Mouse (Mus musculus): ENCODE results near the gene Lmbr1l. TPM values are rescaled to one million over a fixed set of nuclear protein-coding genes. Genes with fewer than 3 reads are reported as not detected.
A peak's percentile ranks its signal among the peaks of the same experiment; 100 is the strongest.

Gene Lmbr1l
- polyA plus RNA-seq, 1 experiment from 2014 or later: 29.3 TPM

DNA sequence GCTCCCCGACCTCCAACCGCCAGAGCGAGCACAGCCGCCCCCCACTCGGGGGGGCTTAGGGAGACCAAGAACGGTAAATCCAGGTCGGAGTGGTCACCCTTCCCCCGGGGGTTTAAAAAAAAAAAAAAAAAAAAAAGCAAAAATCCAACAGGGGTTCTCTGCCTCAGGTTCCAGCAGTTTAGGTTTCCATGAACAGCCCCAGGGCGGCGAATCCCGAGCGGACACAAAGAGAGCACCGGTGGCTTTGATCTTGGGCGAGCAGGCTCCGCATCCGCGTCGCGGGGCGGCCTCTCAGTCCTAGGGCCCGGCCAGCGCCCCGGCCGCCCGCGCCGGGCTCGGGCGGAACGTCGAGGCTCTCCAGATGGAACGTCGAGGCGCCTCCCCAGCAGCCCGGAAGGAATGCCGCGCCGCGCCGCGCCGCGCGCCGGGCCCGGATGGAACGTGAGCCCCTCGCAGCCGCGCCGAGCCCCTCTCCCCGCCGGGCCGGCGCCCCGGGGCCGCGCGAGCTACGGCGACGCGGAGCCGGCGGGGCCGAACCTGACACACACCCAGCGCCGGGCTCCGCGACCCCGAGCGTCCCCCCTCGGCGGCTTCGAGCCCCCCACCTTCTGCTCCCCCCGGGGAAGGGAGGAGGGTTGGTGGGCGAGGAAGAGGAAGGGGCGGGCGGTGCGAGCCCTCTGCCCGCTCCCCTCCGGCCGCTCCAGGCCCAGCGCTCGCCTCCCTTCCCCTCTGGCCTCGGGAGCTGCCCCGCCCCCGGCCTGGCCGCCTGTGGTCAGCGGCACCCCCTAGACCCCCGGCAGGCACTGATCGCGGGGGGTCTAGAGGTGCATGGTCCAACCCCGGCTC, 46.7 kb downstream of the Lmbr1l start, which contains the start of gene Kmt2d:
TSS of gene Kmt2d (minus strand) at position 135 of the 846 bp plus-strand sequence.
- Histone ChIP-seq H3K4me2 (peak within 1 kb of the TSS; percentile 95), H3K36me3 (peaks cover 2% of the 10 kb centered on the region; the same call in 1 of the 2 replicates), H3K9ac (peak within 1 kb of the TSS; percentile 75), H3K9me3 (no peaks in the 10 kb centered on the region), H3K4me1 (replicated peaks) (peaks cover 50% of the 10 kb centered on the region), H3K27ac (replicated peaks) (peak within 1 kb of the TSS; percentile 100), H3K27me3 (no peaks in the 10 kb centered on the region), H3K4me3 (peak within 1 kb of the TSS; percentile 92)
- ATAC-seq (ENCODE audit: low FRiP score, low read depth): peak; percentile 56
- WGBS: under 1% methylated on average over 65 of the region's 94 CpGs

DNA sequence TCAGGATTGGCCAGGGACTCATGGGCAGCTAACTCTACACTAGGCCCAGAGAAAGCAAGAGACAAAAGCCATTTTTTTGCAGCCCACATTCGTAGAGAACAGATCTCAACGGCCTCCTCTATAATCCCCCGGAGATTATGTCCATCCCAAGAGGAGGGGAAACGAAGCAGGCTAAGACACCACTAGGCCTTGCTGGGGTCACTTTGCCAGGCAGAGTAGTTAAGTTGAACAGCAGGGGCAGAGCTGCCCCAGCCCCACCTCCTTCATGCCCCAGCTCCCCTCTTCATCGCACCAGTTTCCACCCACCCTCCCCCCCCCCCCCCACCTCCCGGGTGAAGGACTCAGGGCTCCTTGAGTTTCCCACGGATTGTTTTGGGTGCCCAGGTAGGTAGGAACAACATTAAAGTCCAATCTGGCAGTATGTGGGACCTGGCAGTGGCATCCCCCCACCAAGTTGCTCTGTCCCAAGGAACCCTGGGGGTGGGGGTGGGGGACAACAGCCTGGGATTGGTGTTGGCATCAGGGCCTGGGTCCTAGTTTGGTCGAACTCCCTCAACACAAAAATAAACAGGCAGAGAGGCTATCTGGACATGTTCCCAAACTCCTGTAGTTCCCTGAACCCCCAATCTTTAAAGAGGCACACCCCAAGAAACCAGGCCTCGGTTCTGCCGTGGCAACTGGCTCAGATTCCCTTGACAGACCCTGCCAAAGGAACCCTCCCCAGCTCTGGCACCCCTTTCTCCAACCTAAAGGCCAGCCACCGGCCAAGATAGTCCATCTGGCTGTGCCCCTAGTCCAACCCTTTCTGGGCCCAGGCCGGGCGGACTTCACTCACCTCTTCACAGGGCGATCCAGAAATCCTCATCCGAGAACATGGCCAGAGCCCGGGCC, 47.6 kb downstream of the Lmbr1l start:
- WGBS: 2% methylated on average over 15 of the region's 16 CpGs
- H3K36me3 ChIP-seq: peaks cover 11% of the 10 kb centered on the region
- no peaks in the 10 kb centered on the region for H3K27me3 ChIP-seq
- ATAC-seq (ENCODE audit: low FRiP score, low read depth): no peak
- peak overlapping the region; percentile 95 for H3K4me2 ChIP-seq
- no peaks in the 10 kb centered on the region for H3K9me3 ChIP-seq
- H3K4me1 ChIP-seq (replicated peaks): peaks cover 51% of the 10 kb centered on the region
- peak overlapping the region; percentile 75 for H3K9ac ChIP-seq
- peak overlapping the region; percentile 100 for H3K27ac ChIP-seq (replicated peaks)
- peak overlapping the region; percentile 92 for H3K4me3 ChIP-seq

DNA sequence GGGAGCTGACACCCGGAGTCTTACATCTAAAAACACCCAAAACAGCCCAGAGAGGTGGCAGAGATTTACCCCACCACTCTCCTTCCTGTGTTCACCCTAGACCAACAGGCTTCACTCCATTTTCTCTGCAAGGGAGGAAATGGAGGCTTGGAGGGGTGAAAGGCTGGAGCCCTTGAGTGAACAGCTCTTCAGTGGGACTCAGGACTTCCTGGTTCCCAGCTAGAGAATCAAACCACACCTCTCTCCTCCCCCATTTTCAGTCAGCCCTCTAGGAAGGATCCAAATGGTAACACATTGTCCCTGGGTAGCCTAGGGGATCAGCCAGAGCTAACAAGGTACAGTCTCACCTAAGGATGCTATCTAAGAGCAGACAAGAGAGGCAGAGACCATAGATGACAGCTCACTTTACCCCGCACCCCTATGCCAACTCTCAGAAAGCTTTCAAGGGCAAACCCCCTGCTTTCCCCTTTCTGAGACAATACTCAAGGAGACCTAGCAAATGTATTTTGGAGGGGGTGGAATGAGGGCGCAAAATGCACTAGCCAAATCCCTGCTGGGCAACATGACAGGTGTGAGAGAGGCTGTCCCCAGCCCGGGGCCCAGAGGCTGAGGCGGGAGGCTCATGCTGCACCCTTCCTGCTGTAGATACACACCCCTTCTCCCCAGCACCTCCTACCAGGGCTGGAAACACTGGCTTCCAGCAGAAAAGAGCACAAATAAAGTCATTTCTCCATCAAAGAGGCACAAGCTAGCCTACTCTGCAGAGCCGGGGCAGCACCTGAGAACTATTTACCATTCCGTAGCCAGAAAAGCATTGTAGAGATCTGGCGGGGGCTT, 48.5 kb downstream of the Lmbr1l start:
- ATAC-seq (ENCODE audit: low FRiP score, low read depth): no peak
- WGBS: 10% methylated on average over 8 of the region's 8 CpGs
- peaks cover 51% of the 10 kb centered on the region for H3K4me1 ChIP-seq (replicated peaks)
- H3K36me3 ChIP-seq: peaks cover 20% of the 10 kb centered on the region
- H3K9ac ChIP-seq: peak overlapping the region; percentile 75
- 0 out of 2 replicates have a peak overlapping the region, but pooled peaks have one; percentile 8 for H3K27ac ChIP-seq (replicated peaks)
- H3K9me3 ChIP-seq: no peaks in the 10 kb centered on the region
- peak overlapping the region; percentile 92 for H3K4me3 ChIP-seq
- no peaks in the 10 kb centered on the region for H3K27me3 ChIP-seq
- peak overlapping the region; percentile 95 for H3K4me2 ChIP-seq

DNA sequence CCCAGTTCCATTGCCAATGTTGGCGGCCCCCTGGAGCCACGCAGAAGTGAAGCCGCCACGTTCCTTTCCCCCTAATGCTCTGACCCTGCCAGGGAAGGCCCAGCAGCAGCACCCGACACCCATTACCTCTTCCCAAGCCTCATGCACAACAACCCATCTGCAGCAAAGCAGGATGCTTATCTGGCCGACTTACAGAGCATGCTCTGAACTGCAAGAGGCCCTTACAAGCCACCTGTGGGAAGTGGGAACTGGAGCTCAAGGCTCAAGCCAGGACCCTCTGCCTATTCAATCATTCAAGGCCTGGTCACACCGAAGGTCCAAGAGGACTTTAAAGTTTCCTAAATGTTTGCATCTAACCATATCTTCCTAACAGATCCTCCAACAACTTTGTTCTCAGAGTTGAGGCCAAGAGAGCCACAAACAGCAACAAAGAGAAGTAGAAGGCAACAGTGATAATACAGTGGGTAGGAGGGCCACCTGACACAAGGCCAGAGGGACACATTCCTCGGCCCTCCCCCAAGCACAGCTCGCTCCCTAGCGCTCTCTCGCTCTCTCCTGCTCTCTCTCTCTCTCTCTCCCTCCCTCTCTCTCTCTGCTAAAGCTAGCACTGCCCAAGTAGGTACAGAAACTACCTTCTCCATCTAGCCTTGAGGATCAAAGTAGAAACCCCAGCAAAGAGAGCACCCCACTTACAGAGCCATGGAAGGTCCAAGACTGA, 49.5 kb downstream of the Lmbr1l start:
- 34% methylated on average over 11 of the region's 11 CpGs for WGBS
- no peaks in the 10 kb centered on the region for H3K27me3 ChIP-seq
- H3K4me2 ChIP-seq: peak overlapping the region; percentile 95
- peak overlapping the region; percentile 92 for H3K4me3 ChIP-seq
- H3K27ac ChIP-seq (replicated peaks): no peak overlapping the region
- no peaks in the 10 kb centered on the region for H3K9me3 ChIP-seq
- H3K9ac ChIP-seq: peak overlapping the region; percentile 75
- ATAC-seq (ENCODE audit: low FRiP score, low read depth): no peak
- peaks cover 51% of the 10 kb centered on the region for H3K4me1 ChIP-seq (replicated peaks)
- peaks cover 29% of the 10 kb centered on the region for H3K36me3 ChIP-seq

DNA sequence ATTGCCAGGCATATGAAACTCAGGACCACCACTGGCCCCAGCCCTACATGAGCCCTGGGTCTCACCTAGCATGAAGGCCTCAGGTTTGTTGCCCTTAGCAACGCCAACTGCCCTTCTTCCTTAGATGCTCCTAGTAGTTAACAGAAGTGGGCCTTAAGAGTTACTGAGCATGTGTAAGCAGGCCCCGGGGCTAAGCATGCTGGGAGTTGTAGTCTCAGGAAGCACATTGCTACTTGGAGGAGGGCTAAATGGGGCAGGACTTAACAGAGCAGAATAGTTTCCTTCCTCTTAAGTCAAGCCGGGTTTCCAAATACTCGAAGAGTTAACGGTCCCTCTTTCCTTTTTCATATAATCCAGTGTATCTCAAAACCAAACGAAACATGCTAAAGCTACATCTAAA, 50.7 kb downstream of the Lmbr1l start:
- H3K4me3 ChIP-seq: no peak overlapping the region
- no peaks in the 10 kb centered on the region for H3K27me3 ChIP-seq
- 74% methylated on average over 6 of the region's 6 CpGs for WGBS
- H3K27ac ChIP-seq (replicated peaks): no peak overlapping the region
- peaks cover 43% of the 10 kb centered on the region for H3K4me1 ChIP-seq (replicated peaks)
- H3K36me3 ChIP-seq: peaks cover 40% of the 10 kb centered on the region
- H3K9me3 ChIP-seq: no peaks in the 10 kb centered on the region
- no peak overlapping the region for H3K9ac ChIP-seq
- H3K4me2 ChIP-seq: peak overlapping the region; percentile 95
- no peak for ATAC-seq (ENCODE audit: low FRiP score, low read depth)

DNA sequence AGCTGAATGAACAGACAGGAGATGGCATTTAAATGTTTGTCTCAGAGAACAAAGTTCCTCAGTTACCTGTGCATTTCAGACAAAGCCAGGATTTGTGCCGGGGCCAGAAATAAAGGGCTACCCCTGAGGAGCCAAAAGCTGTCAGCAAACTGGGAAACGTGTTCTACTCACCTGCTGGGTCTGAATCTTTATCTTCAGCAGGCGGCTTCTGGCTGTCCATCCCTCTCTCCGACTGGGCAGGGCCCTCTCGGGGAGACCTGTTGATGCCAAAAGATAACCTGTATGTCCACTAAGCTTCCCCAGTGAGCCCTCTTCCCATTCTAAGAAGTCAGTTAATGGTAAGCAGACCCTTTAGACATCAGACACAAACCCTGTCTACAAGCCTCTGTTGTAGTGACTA, 51.5 kb downstream of the Lmbr1l start:
- H3K36me3 ChIP-seq: peaks cover 47% of the 10 kb centered on the region
- WGBS: 94% methylated on average over 5 of the region's 5 CpGs
- no peak overlapping the region for H3K9ac ChIP-seq
- no peaks in the 10 kb centered on the region for H3K9me3 ChIP-seq
- H3K4me1 ChIP-seq (replicated peaks): peaks cover 43% of the 10 kb centered on the region
- H3K4me2 ChIP-seq: no peak overlapping the region
- no peaks in the 10 kb centered on the region for H3K27me3 ChIP-seq
- no peak for ATAC-seq (ENCODE audit: low FRiP score, low read depth)
- H3K27ac ChIP-seq (replicated peaks): no peak overlapping the region
- no peak overlapping the region for H3K4me3 ChIP-seq

DNA sequence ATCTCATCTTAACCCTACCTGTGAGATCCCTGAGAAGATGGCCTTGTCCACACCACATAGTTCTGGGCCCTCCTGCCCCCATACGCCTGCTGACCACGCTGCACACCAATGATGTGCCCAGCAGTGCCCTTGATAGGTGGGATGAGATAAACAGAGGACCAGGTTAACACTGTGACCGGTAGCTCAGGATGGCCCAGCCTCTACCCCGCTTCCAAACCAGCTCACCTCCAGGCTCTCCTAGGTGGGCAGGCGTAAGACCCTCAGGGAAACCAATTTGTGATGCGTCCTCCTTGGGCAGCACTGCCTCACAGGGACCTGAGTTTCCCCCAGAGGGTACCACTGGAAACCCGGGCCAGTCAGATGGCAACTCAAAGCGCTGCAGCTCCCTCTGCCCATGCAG, 52.3 kb downstream of the Lmbr1l start:
- Histone ChIP-seq H3K36me3 (peaks cover 55% of the 10 kb centered on the region), H3K27ac (replicated peaks) (no peak overlapping the region), H3K9ac (no peak overlapping the region), H3K4me1 (replicated peaks) (peaks cover 43% of the 10 kb centered on the region), H3K4me3 (no peak overlapping the region), H3K4me2 (no peak overlapping the region), H3K27me3 (no peaks in the 10 kb centered on the region), H3K9me3 (no peaks in the 10 kb centered on the region)
- no peak for ATAC-seq (ENCODE audit: low FRiP score, low read depth)
- WGBS: 97% methylated on average over 8 of the region's 8 CpGs

DNA sequence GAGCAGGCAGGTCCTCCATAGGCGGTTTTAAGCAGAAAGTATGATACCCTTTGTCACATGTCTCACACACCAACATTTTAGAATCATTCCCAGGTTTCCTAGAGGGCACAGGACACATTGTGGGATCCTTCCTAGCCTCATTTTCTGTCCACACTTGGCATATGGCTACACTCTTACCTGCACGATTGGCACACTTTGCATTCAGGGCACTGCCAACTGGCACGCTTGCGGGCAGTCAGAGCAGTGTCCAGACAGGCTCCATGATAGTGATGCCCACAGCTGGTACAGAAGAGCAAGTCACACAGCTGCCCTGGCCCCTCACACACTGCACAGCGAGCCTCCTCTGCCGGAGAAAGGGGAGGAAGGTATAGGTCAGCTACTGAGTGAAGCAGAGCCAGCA, 53.1 kb downstream of the Lmbr1l start:
- no peak overlapping the region for H3K4me3 ChIP-seq
- H3K4me1 ChIP-seq (replicated peaks): peaks cover 37% of the 10 kb centered on the region
- H3K4me2 ChIP-seq: no peak overlapping the region
- H3K27me3 ChIP-seq: no peaks in the 10 kb centered on the region
- no peaks in the 10 kb centered on the region for H3K9me3 ChIP-seq
- no peak overlapping the region for H3K27ac ChIP-seq (replicated peaks)
- ATAC-seq (ENCODE audit: low FRiP score, low read depth): no peak
- no peak overlapping the region for H3K9ac ChIP-seq
- 95% methylated on average over 6 of the region's 6 CpGs for WGBS
- peaks cover 62% of the 10 kb centered on the region for H3K36me3 ChIP-seq

DNA sequence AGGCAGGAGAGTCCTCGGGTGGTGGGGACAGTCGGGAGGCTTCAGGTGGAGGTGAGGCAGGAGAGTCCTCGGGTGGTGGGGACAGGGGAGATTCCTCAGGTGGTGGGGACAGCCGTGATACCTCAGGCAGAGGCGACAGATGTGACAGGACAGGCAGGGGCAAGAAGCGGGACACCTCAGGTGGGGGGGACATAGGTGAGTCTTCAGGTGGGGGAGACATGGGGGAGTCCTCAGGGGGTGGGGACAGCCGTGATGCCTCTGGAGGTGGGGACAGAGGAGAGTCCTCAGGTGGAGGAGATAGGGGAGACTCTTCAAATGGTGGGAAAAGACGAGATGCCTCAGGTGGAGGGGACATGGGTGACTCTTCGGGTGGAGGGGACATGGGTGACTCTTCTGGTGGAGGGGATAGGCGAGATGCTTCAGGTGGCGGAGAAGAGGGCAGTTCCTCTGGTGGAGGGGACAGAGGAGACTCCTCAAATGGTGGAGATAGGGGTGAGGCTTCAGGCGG, 54.5 kb downstream of the Lmbr1l start:
- Histone ChIP-seq H3K9me3 (no peaks in the 10 kb centered on the region), H3K36me3 (peaks cover 75% of the 10 kb centered on the region), H3K4me3 (no peak overlapping the region), H3K4me2 (no peak overlapping the region), H3K9ac (no peak overlapping the region), H3K4me1 (replicated peaks) (peaks cover 23% of the 10 kb centered on the region), H3K27ac (replicated peaks) (no peak overlapping the region), H3K27me3 (no peaks in the 10 kb centered on the region)
- WGBS: 91% methylated on average over 12 of the region's 12 CpGs
- no peak for ATAC-seq (ENCODE audit: low FRiP score, low read depth)

DNA sequence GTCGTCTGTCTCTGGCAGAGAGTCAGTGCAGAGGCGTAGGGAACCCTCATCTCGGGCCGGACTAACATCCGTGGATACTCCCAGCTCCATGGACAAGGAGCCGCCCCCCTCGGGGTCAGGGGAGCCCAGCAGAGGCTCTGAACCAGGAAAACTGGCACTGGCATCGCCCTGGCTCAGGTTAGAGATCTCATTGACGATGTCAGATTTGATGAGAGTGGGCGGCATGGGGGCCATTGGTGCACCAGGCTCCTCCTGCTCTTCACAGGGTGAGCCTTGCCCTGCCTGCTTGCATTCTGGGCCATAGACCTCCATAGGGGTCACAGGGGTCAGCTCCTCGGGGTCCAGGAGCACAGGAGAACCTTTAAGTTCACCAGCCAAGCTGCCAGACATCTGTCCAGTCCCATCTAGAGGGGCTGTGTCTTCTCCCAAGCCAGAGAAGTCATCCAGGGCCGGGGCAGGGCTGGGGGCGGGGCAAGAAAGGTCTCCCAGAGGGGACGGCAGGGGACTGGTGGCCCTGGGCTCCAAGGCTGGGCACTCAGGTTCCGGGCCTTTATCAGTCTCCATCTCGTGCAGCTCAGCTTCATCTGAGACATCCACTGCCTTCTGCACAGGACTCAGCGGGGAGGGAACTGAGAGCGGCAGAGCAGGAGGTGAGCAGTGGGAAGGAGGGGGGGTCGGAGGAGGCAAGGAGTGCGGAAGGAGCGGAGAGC, 56.2 kb downstream of the Lmbr1l start:
- ATAC-seq (ENCODE audit: low FRiP score, low read depth): no peak
- no peak overlapping the region for H3K4me2 ChIP-seq
- H3K36me3 ChIP-seq: peaks cover 91% of the 10 kb centered on the region
- H3K9ac ChIP-seq: no peak overlapping the region
- H3K27ac ChIP-seq (replicated peaks): no peak overlapping the region
- H3K4me3 ChIP-seq: no peak overlapping the region
- H3K4me1 ChIP-seq (replicated peaks): peaks cover 6% of the 10 kb centered on the region; the same call in 1 of the 2 replicates
- H3K9me3 ChIP-seq: no peaks in the 10 kb centered on the region
- 85% methylated on average over 21 of the region's 21 CpGs for WGBS
- H3K27me3 ChIP-seq: no peaks in the 10 kb centered on the region
